In the genomic region with DNA sequence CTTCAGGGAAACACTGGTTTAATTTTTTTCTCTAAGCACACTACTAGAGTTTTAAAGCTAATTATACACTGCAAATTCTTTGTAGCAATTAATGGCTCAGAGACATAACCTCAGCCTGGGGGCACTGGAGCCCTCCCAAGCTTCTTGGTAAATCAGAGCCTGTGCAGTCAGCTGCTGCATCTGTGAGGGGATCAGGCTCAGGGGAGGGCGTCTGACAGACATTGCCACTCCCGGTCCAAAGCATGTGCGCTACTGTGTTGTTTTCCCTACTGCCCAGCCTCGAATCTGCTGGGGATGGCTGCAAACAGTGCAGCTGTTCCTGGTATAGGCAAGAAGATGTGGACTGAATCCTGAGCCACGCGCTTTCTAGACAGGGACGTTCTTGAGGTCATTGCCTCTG, we compare ENCODE assay signal across 10 mouse cellular contexts.
A peak's percentile ranks its signal among the peaks of the same experiment; 100 is the strongest.
DNase-seq lines count a peak whose midpoint lies in the region; ATAC-seq and TF ChIP-seq lines count a peak whose summit lies in the region.
"Had no signal": no experiment of that assay in that cellular context is flagged by ENCODE, and none has a peak within 500 bp of the region (broad histone marks: within the 10 kb centered on the region; RNA-seq: fewer than 3 reads in every experiment).

No protein-coding gene starts in this region.

- H3K4me1 ChIP-seq in heart, embryonic 14.5 days (ENCODE audit: control insufficient read depth in 2 of 2, insufficient read depth in 2 of 2, low read length in 2 of 2), result peaks cover 56 to 95% of the 10 kb centered on the region in 2 experiments
- H3K4me1 ChIP-seq in neural tube, embryonic 13.5 days (replicated peaks), result peaks cover 8% of the 10 kb centered on the region
- H3K4me1 ChIP-seq in forebrain, embryonic 16.5 days (replicated peaks; ENCODE audit: control insufficient read depth, insufficient read depth, low read length), result peaks cover 5% of the 10 kb centered on the region; the same call in 1 of the 2 replicates
- peaks cover 52% of the 10 kb centered on the region for H3K4me1 ChIP-seq in olfactory bulb, adult 2 months (ENCODE audit: control insufficient read depth, insufficient read depth, low read length)

- no peaks in the 10 kb centered on the region for H3K27me3 ChIP-seq in heart, embryonic 14.5 days (ENCODE audit: control insufficient read depth, insufficient read depth, low read length)
- H3K27me3 ChIP-seq in neural tube, embryonic 13.5 days, result no peaks in the 10 kb centered on the region
- H3K27me3 ChIP-seq in forebrain, embryonic 16.5 days (replicated peaks; ENCODE audit: control insufficient read depth, insufficient read depth, low read length), result no peaks in the 10 kb centered on the region

- H3K9ac ChIP-seq in heart, embryonic 14.5 days (ENCODE audit: low read length), result peak overlapping the region; percentile 36; the same call in 1 of the 2 replicates
- H3K9ac ChIP-seq in neural tube, embryonic 13.5 days, result 0 out of 2 replicates have a peak overlapping the region, but pooled peaks have one; percentile 4
- H3K9ac ChIP-seq in forebrain, embryonic 16.5 days (replicated peaks; ENCODE audit: low read depth, low read length), result no peak overlapping the region
- H3K9ac ChIP-seq: liver, embryonic 14.5 days had no signal

- H3K4me2 ChIP-seq in heart, embryonic 14.5 days (ENCODE audit: low read length), result no peak overlapping the region
- no peak overlapping the region for H3K4me2 ChIP-seq in neural tube, embryonic 13.5 days
- H3K4me2 ChIP-seq in forebrain, embryonic 16.5 days (ENCODE audit: low read length), result no peak overlapping the region

- TF ChIP-seq CTCF in olfactory bulb, adult 2 months (IDR thresholded peaks at IDR 0.05; ENCODE audit: insufficient read depth, low read depth, low read length), result no peak

- H3K36me3 ChIP-seq in heart, embryonic 14.5 days (ENCODE audit: control insufficient read depth, insufficient read depth, low read length), result no peaks in the 10 kb centered on the region
- no peaks in the 10 kb centered on the region for H3K36me3 ChIP-seq in neural tube, embryonic 13.5 days
- H3K36me3 ChIP-seq in forebrain, embryonic 16.5 days (ENCODE audit: control insufficient read depth, insufficient read depth), result no peaks in the 10 kb centered on the region

- peak overlapping the region; percentile 33 to 37; a peak in 3 of 4 replicates for H3K27ac ChIP-seq in heart, embryonic 14.5 days (replicated peaks in 1 of 2; ENCODE audit: control insufficient read depth in 1 of 2, insufficient read depth in 1 of 2, low read depth in 2 of 2, low read length in 2 of 2)
- H3K27ac ChIP-seq in neural tube, embryonic 13.5 days (replicated peaks), result no peak overlapping the region
- no peak overlapping the region for H3K27ac ChIP-seq in forebrain, embryonic 16.5 days (ENCODE audit: low read length)
- H3K27ac ChIP-seq in olfactory bulb, adult 2 months (ENCODE audit: insufficient read depth, low read depth, low read length), result peak overlapping the region; percentile 73
- H3K27ac ChIP-seq: liver, embryonic 14.5 days had no signal

- WGBS in heart, embryonic 14.5 days, result 33% methylated on average over 7 of the region's 7 CpGs
- WGBS in neural tube, embryonic 13.5 days, result 49% methylated on average over 7 of the region's 7 CpGs
- WGBS in forebrain, embryonic 16.5 days, result 39% methylated on average over 7 of the region's 7 CpGs
- 14% methylated on average over 7 of the region's 7 CpGs for WGBS in olfactory bulb, adult 2 months

- no peak for ATAC-seq in heart, embryonic 14.5 days (ENCODE audit: insufficient number of reproducible peaks, insufficient read depth, low FRiP score, low read depth)
- ATAC-seq in neural tube, embryonic 13.5 days (ENCODE audit: low read depth), result peak; percentile 23; the same call in 1 of the 2 replicates
- ATAC-seq in forebrain, embryonic 16.5 days, result peak; percentile 78

- no peaks in the 10 kb centered on the region for H3K9me3 ChIP-seq in heart, embryonic 14.5 days (ENCODE audit: control insufficient read depth, low read length)
- H3K9me3 ChIP-seq in neural tube, embryonic 13.5 days, result no peaks in the 10 kb centered on the region
- H3K9me3 ChIP-seq in forebrain, embryonic 16.5 days (ENCODE audit: control insufficient read depth, low read length), result no peaks in the 10 kb centered on the region

- no peak for DNase-seq in heart, postnatal 4 days
- no peak for DNase-seq in neural tube, embryonic 10.5 days (ENCODE audit: extremely low spot score, low spot score)
- DNase-seq in left cerebral cortex, adult 9 months (ENCODE audit: low spot score in 2 of 2), result no peak
- DNase-seq: layer of hippocampus, adult 9-11 months; right cerebral cortex, postnatal 4 days had no signal

- no peak for TF ChIP-seq POLR2A in olfactory bulb, adult 2 months (IDR thresholded peaks at IDR 0.05; ENCODE audit: insufficient read depth, low read depth, low read length)

- no peak overlapping the region for H3K4me3 ChIP-seq in heart, embryonic 14.5 days (ENCODE audit: control insufficient read depth in 1 of 2, insufficient read depth in 1 of 2, low read depth in 1 of 2, low read length in 2 of 2)
- no peak overlapping the region for H3K4me3 ChIP-seq in neural tube, embryonic 13.5 days
- no peak overlapping the region for H3K4me3 ChIP-seq in forebrain, embryonic 16.5 days (replicated peaks; ENCODE audit: low read length)
- no peak overlapping the region for H3K4me3 ChIP-seq in olfactory bulb, adult 2 months (ENCODE audit: insufficient read depth, low read depth, low read length)

Comparison
In these comparisons a context has a peak if more than half of its experiments do, and no peak if none do; other contexts are left out.
1. H3K27ac ChIP-seq: peak in heart, embryonic 14.5 days (2 of 2) and olfactory bulb, adult 2 months (single experiment); none in neural tube, embryonic 13.5 days (single experiment) and forebrain, embryonic 16.5 days (single experiment).